Mouse (Mus musculus) lung, embryonic 16.5 days (tissue): Measurements from ENCODE around the gene Phactr1. TPM values are rescaled to one million over a fixed set of nuclear protein-coding genes. Genes with fewer than 3 reads are reported as not detected.

Source experiments
- ATAC-seq: fragments of 200-750 bp; cut with Nextera tagmentation; 2 replicates; pipeline ENCODE4 v1.8.0; 2017; ENCODE audit warnings: low read depth, mild to moderate bottlenecking, moderate library complexity
- H3K27ac ChIP-seq: fragments of 300-500 bp; sonication (generic); 2 replicates; pipeline ENCODE4 v1.5.1; 2014; ENCODE audit warnings: mild to moderate bottlenecking, control low read depth, low read length
- H3K27me3 ChIP-seq: fragments of 300-500 bp; sonication (generic); 2 replicates; pipeline ENCODE4 v1.6.1; 2014; ENCODE audit warnings: low read depth, low read length, mixed read lengths; ENCODE audit not compliant: control insufficient read depth, insufficient read depth
- H3K36me3 ChIP-seq: fragments of 300-500 bp; sonication (generic); 2 replicates; pipeline ENCODE4 v1.6.1; 2014; ENCODE audit warnings: low read length; ENCODE audit not compliant: control insufficient read depth, insufficient read depth
- H3K4me1 ChIP-seq: fragments of 300-500 bp; sonication (generic); replicated peaks from 2 replicates; pipeline ENCODE4 v1.6.1; 2014; ENCODE audit warnings: low read length, mixed read lengths; ENCODE audit not compliant: control insufficient read depth, insufficient read depth
- H3K4me2 ChIP-seq: fragments of 300-500 bp; sonication (generic); 2 replicates; pipeline ENCODE4 v1.6.1; 2014; ENCODE audit warnings: low read depth, low read length, control low read depth
- H3K4me3 ChIP-seq: fragments of 300-500 bp; sonication (generic); 2 replicates; pipeline ENCODE4 v1.5.1; 2014; ENCODE audit warnings: mild to moderate bottlenecking, low read length, control low read depth
- H3K9ac ChIP-seq: fragments of 300-500 bp; sonication (generic); 2 replicates; pipeline ENCODE4 v1.6.1; 2014; ENCODE audit warnings: low read length, control low read depth
- H3K9me3 ChIP-seq: fragments of 300-500 bp; sonication (generic); 2 replicates; pipeline ENCODE4 v1.6.1; 2016; ENCODE audit warnings: low read length; ENCODE audit not compliant: control insufficient read depth
- WGBS: fragments of 180-500 bp; shearing (Covaris S2); extraction: QIAGEN DNeasy Blood & Tissue Kit; methylation state at CpG from one replicate; pipeline ENCODE4 v1.1.7; 2014; 5-methylcytosine and 5-hydroxymethylcytosine counted together
- polyA plus RNA-seq: library from polyadenylated mRNA; unstranded; fragments of >200 nt; fragmentation: Nextera tagmentation; extraction: Ambion mirVana; gene quantifications from 2 replicates; pipeline ENCODE4 v1.2.1, GENCODE M21; 2015

Gene Phactr1
- polyA plus RNA-seq, 1 experiment from 2014 or later, result 8.1 TPM

DNA sequence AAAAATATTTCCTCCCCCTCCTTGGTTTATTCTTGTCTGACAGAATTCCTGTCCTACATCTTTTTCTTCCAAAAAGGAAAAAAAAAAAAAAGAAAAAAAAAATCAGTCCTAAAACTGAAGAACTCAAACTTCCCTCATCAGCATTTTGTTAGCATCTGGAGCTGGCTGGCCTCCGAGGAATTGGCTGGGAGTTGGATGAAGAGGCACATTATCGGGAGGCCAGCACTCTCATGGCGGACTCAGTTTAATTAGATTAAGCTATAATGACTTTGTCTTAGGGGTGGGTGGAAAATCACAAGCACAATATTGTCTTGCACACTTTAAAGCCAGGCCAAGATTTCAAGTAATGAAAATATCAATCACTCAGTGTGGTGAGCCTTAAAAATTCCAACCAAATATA, 215.6 kb downstream of the Phactr1 start:
- WGBS, result 48% methylated on average over 3 of the region's 3 CpGs
- Histone ChIP-seq H3K4me2 (no peak overlapping the region), H3K9ac (no peak overlapping the region), H3K27me3 (no peaks in the 10 kb centered on the region), H3K4me3 (no peak overlapping the region), H3K36me3 (no peaks in the 10 kb centered on the region), H3K27ac (no peak overlapping the region), H3K9me3 (no peaks in the 10 kb centered on the region), H3K4me1 (no peaks in the 10 kb centered on the region)
- peak; percentile 34; the same call in 1 of the 2 replicates for ATAC-seq

DNA sequence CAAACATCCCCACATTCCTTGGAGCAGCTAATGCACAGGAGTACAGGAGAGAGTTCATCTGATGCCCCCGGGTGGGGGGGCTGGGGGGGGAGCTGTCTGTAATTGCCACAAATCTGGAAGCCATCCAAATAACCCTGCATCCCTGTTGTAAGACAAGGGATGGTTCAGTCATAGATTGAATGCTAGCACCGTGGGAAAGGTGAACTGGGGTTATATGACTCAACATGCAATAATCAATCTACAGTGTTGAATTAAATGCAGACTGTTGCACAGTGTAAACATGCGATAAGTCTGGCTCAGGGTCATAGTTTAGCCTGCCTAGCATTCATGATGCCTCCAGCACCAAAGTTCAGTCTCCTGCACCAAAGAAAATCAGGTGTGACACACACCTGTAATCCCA, 219.2 kb downstream of the Phactr1 start:
- no peak for ATAC-seq
- Histone ChIP-seq H3K4me2 (no peak overlapping the region), H3K9ac (no peak overlapping the region), H3K4me1 (no peaks in the 10 kb centered on the region), H3K4me3 (no peak overlapping the region), H3K27me3 (no peaks in the 10 kb centered on the region), H3K27ac (no peak overlapping the region), H3K36me3 (no peaks in the 10 kb centered on the region), H3K9me3 (no peaks in the 10 kb centered on the region)
- 40% methylated on average over 3 of the region's 3 CpGs for WGBS

DNA sequence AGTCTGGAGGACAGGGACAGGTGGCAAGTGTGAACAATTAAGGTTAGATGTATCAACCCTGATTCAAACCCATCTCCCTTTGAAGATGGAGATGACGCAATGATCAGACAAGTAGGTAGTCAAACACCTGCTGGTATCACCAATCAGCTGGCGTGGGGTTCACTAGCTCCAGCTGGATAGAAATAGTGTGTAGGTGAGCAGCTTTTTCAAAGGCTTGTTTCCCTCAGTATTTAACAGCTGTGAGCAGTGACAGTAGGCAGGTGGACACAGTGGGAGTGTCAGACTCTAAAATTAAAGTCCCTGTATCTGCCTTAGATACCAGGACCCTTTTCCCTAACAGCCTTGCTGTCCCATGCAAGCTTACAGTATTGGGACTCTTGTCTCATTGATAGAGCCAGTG, 221.4 kb downstream of the Phactr1 start:
- no peak overlapping the region for H3K27ac ChIP-seq
- H3K36me3 ChIP-seq, result no peaks in the 10 kb centered on the region
- WGBS, result 85% methylated on average over 2 of the region's 2 CpGs
- H3K4me2 ChIP-seq, result no peak overlapping the region
- H3K9me3 ChIP-seq, result no peaks in the 10 kb centered on the region
- H3K4me3 ChIP-seq, result no peak overlapping the region
- H3K4me1 ChIP-seq, result no peaks in the 10 kb centered on the region
- ATAC-seq, result no peak
- H3K9ac ChIP-seq, result no peak overlapping the region
- no peaks in the 10 kb centered on the region for H3K27me3 ChIP-seq

DNA sequence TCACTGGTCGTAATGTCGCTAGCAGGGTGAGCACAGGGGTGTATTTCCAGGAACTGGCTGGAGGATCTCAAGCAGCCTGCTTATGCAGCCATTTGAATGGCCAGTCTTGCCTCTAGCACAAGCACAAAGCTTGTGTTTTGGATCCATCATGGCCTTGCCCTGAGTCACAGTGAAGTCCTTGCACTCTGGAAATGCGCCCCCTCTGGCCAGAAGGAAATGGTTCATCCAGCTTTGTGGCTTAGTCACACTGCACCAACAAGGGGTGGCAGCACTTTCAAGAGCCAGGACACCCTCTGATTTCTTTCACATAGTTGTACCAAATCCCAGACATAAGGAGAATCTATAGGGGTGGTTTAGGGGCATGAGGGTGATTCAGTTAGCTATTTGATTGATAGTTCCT, 222.4 kb downstream of the Phactr1 start:
- H3K9me3 ChIP-seq, result no peaks in the 10 kb centered on the region
- H3K4me3 ChIP-seq, result no peak overlapping the region
- ATAC-seq, result no peak
- H3K9ac ChIP-seq, result no peak overlapping the region
- 74% methylated on average over 3 of the region's 3 CpGs for WGBS
- H3K27ac ChIP-seq, result no peak overlapping the region
- H3K4me2 ChIP-seq, result no peak overlapping the region
- H3K27me3 ChIP-seq, result no peaks in the 10 kb centered on the region
- no peaks in the 10 kb centered on the region for H3K4me1 ChIP-seq
- no peaks in the 10 kb centered on the region for H3K36me3 ChIP-seq

DNA sequence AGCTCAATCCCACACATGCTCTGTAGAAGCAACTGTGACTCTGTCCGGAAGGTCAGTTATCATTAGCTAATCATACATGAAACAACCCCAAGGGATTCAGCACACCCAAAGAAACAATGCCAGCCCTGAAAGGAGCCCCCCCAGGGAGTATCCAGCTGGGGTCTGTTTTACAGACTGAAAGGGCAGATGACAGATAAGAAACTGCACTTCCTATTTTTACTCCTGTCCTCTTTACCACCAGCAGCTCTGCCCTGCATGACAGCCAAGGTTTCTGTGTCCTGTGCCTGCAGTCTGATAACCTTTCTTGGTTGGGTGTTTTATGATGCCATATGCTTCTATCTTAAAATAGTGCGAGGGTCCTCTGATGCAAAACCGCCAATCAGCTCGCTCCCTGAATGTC, 225.4 kb downstream of the Phactr1 start:
- H3K27ac ChIP-seq, result no peak overlapping the region

DNA sequence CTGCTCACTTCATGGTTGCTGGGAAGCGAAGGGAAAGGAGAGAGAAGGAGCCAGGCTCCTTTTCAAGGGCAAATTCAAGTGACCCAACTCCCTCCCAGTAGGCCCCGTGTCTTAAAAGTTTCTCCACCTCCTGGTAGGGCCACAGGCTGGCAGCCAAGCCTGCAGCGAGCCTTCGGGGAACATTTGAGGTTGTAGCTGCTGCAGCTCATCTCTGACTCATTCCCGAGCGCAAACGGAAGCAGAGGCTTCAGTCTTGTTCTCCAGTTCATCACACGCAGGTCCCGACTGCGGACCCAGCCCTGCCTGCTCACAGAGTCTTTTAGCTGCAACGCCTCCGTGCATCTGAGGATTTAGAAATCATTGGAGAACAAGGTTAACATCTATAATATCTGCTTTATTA, 226.6 kb downstream of the Phactr1 start:
- H3K36me3 ChIP-seq, result no peaks in the 10 kb centered on the region
- 83% methylated on average over 12 of the region's 12 CpGs for WGBS
- no peaks in the 10 kb centered on the region for H3K27me3 ChIP-seq
- no peaks in the 10 kb centered on the region for H3K4me1 ChIP-seq
- no peaks in the 10 kb centered on the region for H3K9me3 ChIP-seq
- H3K4me2 ChIP-seq, result no peak overlapping the region
- no peak for ATAC-seq
- H3K4me3 ChIP-seq, result no peak overlapping the region
- H3K9ac ChIP-seq, result no peak overlapping the region
- no peak overlapping the region for H3K27ac ChIP-seq

More for the DNA sequence above, 225.4 kb downstream of the Phactr1 start:
- Histone ChIP-seq H3K27me3 (no peaks in the 10 kb centered on the region), H3K9me3 (no peaks in the 10 kb centered on the region), H3K4me1 (no peaks in the 10 kb centered on the region), H3K36me3 (no peaks in the 10 kb centered on the region), H3K9ac (no peak overlapping the region), H3K4me3 (no peak overlapping the region), H3K4me2 (no peak overlapping the region)
- no peak for ATAC-seq
- WGBS, result 78% methylated on average over 4 of the region's 4 CpGs

DNA sequence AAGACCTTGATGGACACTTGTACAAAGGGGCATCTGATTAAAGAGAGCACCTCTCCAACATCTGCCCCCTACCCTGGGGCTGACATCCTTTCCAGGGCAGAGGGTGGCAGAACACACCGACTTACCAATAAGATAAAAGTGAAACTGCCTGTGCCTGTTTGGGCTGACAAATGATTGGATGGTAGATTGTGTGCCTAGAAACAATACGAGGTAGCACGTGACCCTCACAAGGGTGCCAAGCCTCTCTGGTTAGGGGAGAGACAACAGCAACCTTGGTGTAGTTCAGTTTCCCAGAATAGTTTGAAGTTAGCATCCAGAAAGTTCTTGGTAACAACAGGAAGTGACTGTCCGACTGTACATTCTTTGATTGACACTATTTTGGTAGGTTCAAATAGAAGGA, 234.7 kb downstream of the Phactr1 start:
- H3K4me1 ChIP-seq, result peaks cover 13% of the 10 kb centered on the region
- no peak overlapping the region for H3K4me3 ChIP-seq
- H3K36me3 ChIP-seq, result no peaks in the 10 kb centered on the region
- H3K4me2 ChIP-seq, result no peak overlapping the region
- no peak overlapping the region for H3K9ac ChIP-seq
- no peaks in the 10 kb centered on the region for H3K9me3 ChIP-seq
- 59% methylated on average over 4 of the region's 4 CpGs for WGBS
- H3K27me3 ChIP-seq, result peaks cover 4% of the 10 kb centered on the region; the same call in 1 of the 2 replicates
- no peak overlapping the region for H3K27ac ChIP-seq
- ATAC-seq, result no peak

DNA sequence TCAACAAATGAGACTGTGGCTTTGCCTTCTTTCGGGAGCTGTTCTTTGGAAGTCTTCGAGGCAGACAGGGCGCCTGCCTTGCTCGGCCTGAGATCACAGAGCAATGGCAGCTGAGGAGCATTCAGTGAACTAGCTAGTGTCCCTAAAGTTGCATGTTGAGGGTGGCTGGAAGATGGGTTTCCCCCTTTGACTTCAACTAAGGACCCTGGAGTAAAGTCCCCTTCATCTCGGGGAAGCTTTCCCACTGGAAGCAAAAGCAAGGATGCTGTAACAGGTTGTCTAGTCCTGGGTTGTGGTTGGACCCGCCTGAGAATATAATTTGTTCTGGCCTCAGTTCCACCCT, 235.4 kb downstream of the Phactr1 start:
- Histone ChIP-seq H3K9ac (peak overlapping the region; percentile 77; the same call in 1 of the 2 replicates), H3K9me3 (no peaks in the 10 kb centered on the region), H3K4me3 (peak overlapping the region; percentile 72), H3K4me1 (peaks cover 13% of the 10 kb centered on the region), H3K4me2 (peak overlapping the region; percentile 100), H3K27ac (no peak overlapping the region), H3K36me3 (no peaks in the 10 kb centered on the region), H3K27me3 (peaks cover 4% of the 10 kb centered on the region; the same call in 1 of the 2 replicates)
- no peak for ATAC-seq
- 22% methylated on average over 6 of the region's 6 CpGs for WGBS

DNA sequence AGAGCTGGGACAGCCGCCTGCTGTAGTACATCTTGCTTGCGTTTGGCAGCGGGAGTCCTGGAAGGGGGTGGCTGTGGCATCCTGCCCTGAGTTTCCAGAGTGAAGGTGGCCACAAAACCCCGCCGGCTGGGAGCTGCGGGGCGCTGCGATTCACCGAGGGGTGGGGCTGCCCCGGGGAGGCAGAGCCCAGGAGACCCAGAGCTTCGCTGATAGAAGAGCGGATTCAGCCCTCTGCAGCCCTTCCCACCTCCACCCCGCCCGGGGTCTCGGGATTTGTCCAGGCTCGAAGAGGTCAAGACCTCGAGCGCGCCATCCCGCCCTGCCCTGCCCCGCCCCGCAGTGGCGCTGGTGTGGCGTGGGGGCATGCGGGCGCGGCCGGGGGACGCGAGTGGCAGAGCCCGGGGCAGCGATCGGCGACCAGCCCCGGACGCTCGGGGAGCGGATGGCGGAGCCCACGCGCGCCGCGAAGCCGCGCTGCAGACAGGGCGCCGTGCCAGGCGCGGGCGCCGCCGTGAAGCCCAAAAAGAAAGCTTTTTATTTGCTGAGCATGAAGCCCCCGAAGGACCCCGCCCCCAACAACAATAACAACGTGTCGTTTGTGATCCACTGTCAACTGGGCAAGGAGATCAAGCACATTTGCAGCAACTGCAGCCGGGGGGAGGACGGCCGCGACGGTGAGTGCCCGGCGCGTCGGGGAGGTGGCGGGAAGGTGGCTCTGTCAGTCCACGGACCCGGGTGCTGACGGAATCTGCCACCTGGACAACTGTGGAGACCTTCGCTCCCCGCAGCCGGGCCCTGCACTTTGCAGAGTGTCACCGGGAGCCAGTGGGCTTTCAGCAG, 236.0 kb downstream of the Phactr1 start:
- WGBS, result under 1% methylated on average over 71 of the region's 74 CpGs
- Histone ChIP-seq H3K36me3 (no peaks in the 10 kb centered on the region), H3K27ac (no peak overlapping the region), H3K4me3 (peak overlapping the region; percentile 72), H3K9me3 (no peaks in the 10 kb centered on the region), H3K9ac (peak overlapping the region; percentile 77), H3K27me3 (peaks cover 4% of the 10 kb centered on the region; the same call in 1 of the 2 replicates), H3K4me2 (peak overlapping the region; percentile 100), H3K4me1 (peaks cover 13% of the 10 kb centered on the region)
- ATAC-seq, result peak; percentile 48
